Mouse (Mus musculus): ENCODE measurements at regions not wholly inside any gene's neighbourhood (a gene's known extent, or its start where the extent isn't known, plus 50 kb on each side); places are given as distances from the start of the nearest gene placed in this dataset.

- Histone ChIP-seq H3K9ac (no peak overlapping the region), H3K4me3 (replicated peaks) (peak overlapping the region; percentile 29), H3K4me2 (peak overlapping the region; percentile 59), H3K27ac (peak overlapping the region; percentile 93), H3K4me1 (peaks cover 19% of the 10 kb centered on the region), H3K9me3 (replicated peaks) (no peaks in the 10 kb centered on the region), H3K27me3 (no peaks in the 10 kb centered on the region), H3K36me3 (no peaks in the 10 kb centered on the region)
- ATAC-seq (replicated peaks; ENCODE audit: low FRiP score), result peak; percentile 80
- 40% methylated on average over 21 of the region's 21 CpGs for whole genome bisulfite sequencing
These were observed 209.3 kb upstream of the Tgfbr2 start for GRCm38 (mm10) chr9:116384176-116385076.

GRCm38 (mm10) chr9:116383411-116384101, 208.4 kb upstream of the Tgfbr2 start:
- no peaks in the 10 kb centered on the region for H3K27me3 ChIP-seq
- H3K4me3 ChIP-seq (replicated peaks), result peak overlapping the region; percentile 29
- WGBS, result 7% methylated on average over 18 of the region's 18 CpGs
- H3K9me3 ChIP-seq (replicated peaks), result no peaks in the 10 kb centered on the region
- peak overlapping the region; percentile 59 for H3K4me2 ChIP-seq
- H3K9ac ChIP-seq, result no peak overlapping the region
- H3K36me3 ChIP-seq, result no peaks in the 10 kb centered on the region
- peak; percentile 83 for ATAC-seq (replicated peaks; ENCODE audit: low FRiP score)
- peaks cover 19% of the 10 kb centered on the region for H3K4me1 ChIP-seq
- peak overlapping the region; percentile 93 for H3K27ac ChIP-seq

- H3K4me2 ChIP-seq, result no peak overlapping the region
- H3K9ac ChIP-seq, result no peak overlapping the region
- no peaks in the 10 kb centered on the region for H3K27me3 ChIP-seq
- ATAC-seq (replicated peaks; ENCODE audit: low FRiP score), result no peak
- 76% methylated on average over 1 of the region's 1 CpGs for WGBS
- H3K4me1 ChIP-seq, result no peaks in the 10 kb centered on the region
- H3K36me3 ChIP-seq, result no peaks in the 10 kb centered on the region
- no peak overlapping the region for H3K27ac ChIP-seq
- H3K4me3 ChIP-seq (replicated peaks), result no peak overlapping the region
- no peaks in the 10 kb centered on the region for H3K9me3 ChIP-seq (replicated peaks)
These were observed 202.5 kb upstream of the Tgfbr2 start for GRCm38 (mm10) chr9:116377706-116378105.

DNA sequence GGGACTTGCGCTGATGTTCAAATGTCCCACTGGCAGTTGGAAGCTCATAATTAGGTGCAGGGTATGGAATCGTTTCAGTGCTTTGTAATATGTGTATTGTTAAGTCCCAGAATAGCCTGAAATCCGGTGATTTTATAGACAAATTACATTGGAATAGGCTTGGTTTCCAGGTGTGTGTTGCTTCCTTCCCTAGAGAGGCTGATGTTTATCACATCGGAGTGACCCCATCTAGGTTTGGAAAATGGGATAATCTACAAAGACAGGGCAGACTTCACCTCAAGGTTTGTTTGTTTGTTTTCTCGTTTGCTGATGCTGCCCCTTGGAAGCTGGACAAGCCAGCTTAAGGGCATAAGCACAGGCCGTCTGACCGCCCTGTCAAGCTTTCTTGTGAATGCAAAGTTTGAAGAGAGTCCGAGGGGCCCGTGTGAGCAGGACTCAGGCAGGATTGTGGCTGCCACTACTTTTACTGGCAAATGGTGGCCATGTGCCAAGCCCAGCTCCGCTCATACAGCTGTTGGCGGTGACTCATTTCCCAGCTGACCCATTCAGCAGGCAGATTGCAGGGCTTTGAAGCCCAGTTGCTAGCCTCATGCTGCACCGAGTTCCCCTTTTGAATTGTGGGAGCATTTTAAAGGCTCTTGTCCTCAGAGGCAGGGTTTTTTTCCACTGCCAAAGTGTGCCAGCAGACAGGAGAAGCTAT, 200.6 kb upstream of the Tgfbr2 start:
- ATAC-seq (replicated peaks; ENCODE audit: low FRiP score), result no peak
- H3K9me3 ChIP-seq (replicated peaks), result no peaks in the 10 kb centered on the region
- peak overlapping the region; percentile 51; the same call in 1 of the 2 replicates for H3K27ac ChIP-seq
- no peaks in the 10 kb centered on the region for H3K27me3 ChIP-seq
- no peaks in the 10 kb centered on the region for H3K36me3 ChIP-seq
- H3K9ac ChIP-seq, result no peak overlapping the region
- no peak overlapping the region for H3K4me2 ChIP-seq
- H3K4me1 ChIP-seq, result no peaks in the 10 kb centered on the region
- no peak overlapping the region for H3K4me3 ChIP-seq (replicated peaks)
- 61% methylated on average over 12 of the region's 12 CpGs for WGBS

GRCm38 (mm10) chr9:116374343-116374742, 199.2 kb upstream of the Tgfbr2 start:
- H3K36me3 ChIP-seq, result no peaks in the 10 kb centered on the region
- no peak overlapping the region for H3K27ac ChIP-seq
- H3K9me3 ChIP-seq (replicated peaks), result no peaks in the 10 kb centered on the region
- no peak for ATAC-seq (replicated peaks; ENCODE audit: low FRiP score)
- H3K9ac ChIP-seq, result no peak overlapping the region
- 87% methylated on average over 4 of the region's 4 CpGs for WGBS
- H3K4me2 ChIP-seq, result no peak overlapping the region
- H3K4me1 ChIP-seq, result no peaks in the 10 kb centered on the region
- H3K4me3 ChIP-seq (replicated peaks), result no peak overlapping the region
- H3K27me3 ChIP-seq, result no peaks in the 10 kb centered on the region

GRCm38 (mm10) chr9:116373396-116373795, 198.2 kb upstream of the Tgfbr2 start:
- no peak overlapping the region for H3K4me3 ChIP-seq (replicated peaks)
- no peaks in the 10 kb centered on the region for H3K9me3 ChIP-seq (replicated peaks)
- no peaks in the 10 kb centered on the region for H3K4me1 ChIP-seq
- H3K9ac ChIP-seq, result no peak overlapping the region
- H3K36me3 ChIP-seq, result no peaks in the 10 kb centered on the region
- no peak for ATAC-seq (replicated peaks; ENCODE audit: low FRiP score)
- H3K27ac ChIP-seq, result no peak overlapping the region
- WGBS, result 76% methylated on average over 3 of the region's 3 CpGs
- H3K27me3 ChIP-seq, result no peaks in the 10 kb centered on the region
- no peak overlapping the region for H3K4me2 ChIP-seq

DNA sequence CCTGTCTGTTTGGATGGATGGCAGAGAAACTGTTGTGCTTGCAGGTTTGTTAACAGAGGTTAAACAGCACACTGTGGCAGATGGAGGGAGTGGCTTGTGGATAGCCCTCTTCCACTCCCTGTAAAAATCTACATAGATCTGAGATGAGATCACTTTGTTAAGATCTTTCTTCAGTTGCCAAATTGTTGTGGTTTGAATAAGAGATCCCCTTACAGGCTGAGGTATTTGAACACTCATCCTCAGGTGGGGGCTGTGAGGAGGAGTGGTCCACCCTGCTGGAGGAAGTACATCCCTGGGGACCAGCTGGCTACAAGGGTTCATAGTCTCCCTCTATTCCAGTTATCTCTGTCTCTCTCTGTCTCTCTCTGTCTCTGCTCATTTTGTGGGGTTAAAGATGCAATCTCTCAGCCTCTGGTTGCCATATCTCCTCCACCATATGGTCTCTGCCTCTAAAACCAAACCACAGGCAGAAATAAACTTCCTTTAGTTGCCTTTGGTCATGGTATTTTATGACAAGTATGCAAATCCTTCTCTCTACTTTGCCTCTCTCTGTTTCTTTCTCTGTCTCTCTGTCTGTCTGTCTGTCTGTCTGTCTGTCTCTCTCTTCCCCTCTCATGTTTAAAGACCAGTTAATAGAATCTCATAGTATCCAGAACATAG, 194.0 kb upstream of the Tgfbr2 start:
- Histone ChIP-seq H3K27ac (no peak overlapping the region), H3K4me2 (no peak overlapping the region), H3K4me1 (0 out of 2 replicates have a peak, but pooled peaks cover 2% of the 10 kb centered on the region), H3K9ac (no peak overlapping the region), H3K9me3 (replicated peaks) (no peaks in the 10 kb centered on the region), H3K36me3 (no peaks in the 10 kb centered on the region), H3K27me3 (no peaks in the 10 kb centered on the region), H3K4me3 (replicated peaks) (no peak overlapping the region)
- ATAC-seq (replicated peaks; ENCODE audit: low FRiP score), result no peak

GRCm38 (mm10) chr9:116366713-116367112, 191.6 kb upstream of the Tgfbr2 start:
- no peak for ATAC-seq (replicated peaks; ENCODE audit: low FRiP score)
- H3K4me1 ChIP-seq, result 0 out of 2 replicates have a peak, but pooled peaks cover 2% of the 10 kb centered on the region
- no peak overlapping the region for H3K9ac ChIP-seq
- no peaks in the 10 kb centered on the region for H3K9me3 ChIP-seq (replicated peaks)
- H3K4me2 ChIP-seq, result no peak overlapping the region
- WGBS, result 78% methylated on average over 7 of the region's 7 CpGs
- no peak overlapping the region for H3K4me3 ChIP-seq (replicated peaks)
- 0 out of 2 replicates have a peak overlapping the region, but pooled peaks have one; percentile 13 for H3K27ac ChIP-seq
- no peaks in the 10 kb centered on the region for H3K27me3 ChIP-seq
- H3K36me3 ChIP-seq, result no peaks in the 10 kb centered on the region

DNA sequence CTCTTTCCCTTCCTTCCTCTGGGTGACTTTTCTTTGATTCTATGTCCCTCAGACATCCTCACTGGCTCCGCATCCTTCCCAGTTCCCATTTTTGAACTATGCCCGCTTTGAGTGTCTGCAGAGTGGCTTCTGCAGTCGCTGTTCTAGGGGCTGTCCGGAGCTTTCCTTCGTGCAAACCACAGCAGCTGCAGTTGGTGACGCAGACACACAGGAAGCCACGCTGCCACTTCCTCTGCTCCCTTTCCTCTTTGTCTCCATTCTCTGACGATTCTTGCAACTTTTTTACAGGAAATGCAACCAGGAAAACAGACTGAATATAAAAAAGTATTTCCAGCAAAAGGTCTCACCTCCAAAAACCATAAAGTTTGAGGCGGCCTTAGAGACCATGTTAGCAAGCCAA, 191.0 kb upstream of the Tgfbr2 start:
- no peak for ATAC-seq (replicated peaks; ENCODE audit: low FRiP score)
- H3K4me1 ChIP-seq, result 0 out of 2 replicates have a peak, but pooled peaks cover 2% of the 10 kb centered on the region
- no peak overlapping the region for H3K4me3 ChIP-seq (replicated peaks)
- H3K9ac ChIP-seq, result no peak overlapping the region
- H3K27me3 ChIP-seq, result no peaks in the 10 kb centered on the region
- H3K4me2 ChIP-seq, result no peak overlapping the region
- 72% methylated on average over 9 of the region's 9 CpGs for WGBS
- 0 out of 2 replicates have a peak overlapping the region, but pooled peaks have one; percentile 10 for H3K27ac ChIP-seq
- no peaks in the 10 kb centered on the region for H3K9me3 ChIP-seq (replicated peaks)
- no peaks in the 10 kb centered on the region for H3K36me3 ChIP-seq

DNA sequence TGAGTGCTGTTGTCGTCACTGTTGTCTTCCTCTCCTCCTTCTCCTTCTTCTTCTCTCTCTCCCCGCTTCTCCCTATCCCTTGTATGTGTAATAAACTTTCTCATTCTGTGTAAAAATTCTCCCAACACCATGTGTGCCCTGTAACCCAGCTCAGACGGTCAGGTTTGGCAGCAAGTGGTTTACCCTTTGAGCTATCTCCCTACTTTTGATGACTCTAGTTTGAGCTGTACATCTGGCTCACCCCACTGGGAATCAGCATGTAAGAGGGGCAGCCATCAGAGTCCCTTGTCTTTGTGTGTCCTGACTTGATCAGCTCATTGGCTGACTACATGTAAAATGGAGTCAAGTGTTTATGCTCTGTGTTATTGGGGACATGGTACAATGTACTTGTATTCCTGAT, 190.5 kb upstream of the Tgfbr2 start:
- Histone ChIP-seq H3K27me3 (no peaks in the 10 kb centered on the region), H3K4me3 (replicated peaks) (no peak overlapping the region), H3K4me1 (0 out of 2 replicates have a peak, but pooled peaks cover 2% of the 10 kb centered on the region), H3K27ac (no peak overlapping the region), H3K9me3 (replicated peaks) (no peaks in the 10 kb centered on the region), H3K36me3 (no peaks in the 10 kb centered on the region), H3K4me2 (no peak overlapping the region), H3K9ac (no peak overlapping the region)
- WGBS, result 72% methylated on average over 3 of the region's 3 CpGs
- no peak for ATAC-seq (replicated peaks; ENCODE audit: low FRiP score)

- Histone ChIP-seq H3K27me3 (no peaks in the 10 kb centered on the region), H3K9me3 (replicated peaks) (no peaks in the 10 kb centered on the region), H3K27ac (no peak overlapping the region), H3K4me2 (no peak overlapping the region), H3K4me3 (replicated peaks) (no peak overlapping the region), H3K9ac (no peak overlapping the region), H3K4me1 (0 out of 2 replicates have a peak, but pooled peaks cover 2% of the 10 kb centered on the region), H3K36me3 (no peaks in the 10 kb centered on the region)
- 71% methylated on average over 12 of the region's 12 CpGs for WGBS
- ATAC-seq (replicated peaks; ENCODE audit: low FRiP score), result no peak
These were observed 190.0 kb upstream of the Tgfbr2 start for GRCm38 (mm10) chr9:116365016-116365685.

All from kidney, embryonic 15.5 days (tissue).